Mouse (Mus musculus) ES-E14 (cell line): ENCODE measurements at regions not wholly inside any gene's neighbourhood (a gene's known extent, or its start where the extent isn't known, plus 50 kb on each side); places are given as distances from the start of the nearest gene placed in this dataset.

Source experiments
- CHD2 ChIP-seq: IDR thresholded peaks from 2 replicates; pipeline ENCODE4 v1.6.1; 2014; ENCODE audit warnings: mild to moderate bottlenecking, low read depth, low read length, inconsistent platforms
- HCFC1 ChIP-seq: IDR thresholded peaks from 2 replicates; pipeline ENCODE4 v1.6.1; 2012; ENCODE audit warnings: low read length, inconsistent platforms, borderline replicate concordance; ENCODE audit not compliant: insufficient read depth
- MAFK ChIP-seq: IDR thresholded peaks from 2 replicates; pipeline ENCODE4 v1.6.1; 2014; ENCODE audit warnings: mild to moderate bottlenecking, low read depth, low read length, inconsistent platforms; ENCODE audit not compliant: insufficient read depth
- ZC3H11A ChIP-seq: IDR thresholded peaks from 2 replicates; pipeline ENCODE4 v1.6.1; 2012; ENCODE audit warnings: low read depth, mild to moderate bottlenecking, inconsistent platforms, low read length, borderline replicate concordance

GRCm38 (mm10) chr12:35389839-35390238 is 145.0 kb downstream of the Ahr start:
- no peak for TF ChIP-seq MAFK
- no peak for TF ChIP-seq ZC3H11A
- TF ChIP-seq CHD2, result no peak
- TF ChIP-seq HCFC1, result no peak
